Mouse (Mus musculus): ENCODE measurements at regions not wholly inside any gene's neighbourhood (a gene's known extent, or its start where the extent isn't known, plus 50 kb on each side); places are given as distances from the start of the nearest gene placed in this dataset.

- DNase-seq (ENCODE audit: low spot score in 2 of 2): no peak
These were observed 140.9 kb downstream of the Nrip1 start for GRCm38 (mm10) chr16:76232680-76233079.

DNA sequence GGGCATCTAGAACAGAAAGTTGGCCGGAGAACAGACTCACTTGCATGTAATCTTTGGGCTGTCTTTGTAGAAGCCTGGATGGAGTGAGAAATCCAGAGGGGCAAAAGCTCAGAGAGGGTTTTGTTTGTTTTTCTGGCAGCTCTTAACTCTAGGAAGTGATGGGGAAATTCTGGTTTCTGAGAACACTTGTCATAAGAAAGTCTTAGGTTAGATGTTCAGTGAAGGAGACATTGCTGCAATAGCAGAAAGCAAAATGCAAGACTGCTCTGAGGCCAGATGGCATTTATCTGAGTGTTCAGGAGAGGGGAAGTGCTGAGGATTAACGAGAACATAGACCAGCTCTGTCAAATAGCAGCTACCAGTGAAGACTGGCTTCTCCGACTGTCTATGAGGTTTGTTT lies 141.5 kb downstream of the Nrip1 start:
- DNase-seq (ENCODE audit: low spot score in 2 of 2): peak in 1 of 2 experiments; percentile 10

DNA sequence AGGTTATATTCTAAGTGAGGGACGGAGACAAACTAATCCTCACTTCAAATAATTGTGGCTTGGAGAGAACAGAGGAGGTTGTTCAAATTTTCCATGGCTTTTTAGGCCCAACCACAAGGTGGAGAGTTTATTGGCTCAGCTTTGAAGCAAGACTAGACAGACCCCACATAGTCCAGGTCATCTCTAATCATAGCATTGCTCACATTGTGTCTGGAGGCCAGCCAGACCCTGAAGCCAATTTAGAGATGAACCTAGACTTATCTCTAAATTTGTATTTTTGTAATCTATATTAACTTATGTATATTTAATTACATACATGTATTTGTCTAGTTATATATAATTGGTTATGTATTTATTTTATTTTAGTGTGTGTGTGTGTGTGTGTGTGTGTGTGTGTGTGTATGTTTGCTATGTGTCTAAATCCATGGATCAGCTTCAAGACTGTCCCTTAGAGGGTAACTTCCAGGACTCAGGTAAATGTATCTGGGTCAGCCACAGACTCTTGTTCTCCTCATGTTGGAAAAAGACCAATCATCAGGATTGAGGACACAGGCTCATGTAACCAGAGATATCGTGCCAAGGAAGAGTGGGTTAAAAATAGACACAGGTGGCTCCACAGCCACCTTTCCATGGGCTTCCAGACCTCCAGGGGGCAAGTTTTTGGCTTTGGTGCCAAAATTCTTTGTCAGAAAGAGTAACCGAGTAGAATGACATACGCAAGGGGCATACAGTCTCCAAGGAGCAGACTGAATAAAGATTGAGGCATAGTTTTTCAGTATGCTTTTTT lies 142.9 kb downstream of the Nrip1 start:
- DNase-seq (ENCODE audit: low spot score in 2 of 2): no peak

- DNase-seq (ENCODE audit: low spot score in 2 of 2): peak; percentile 8 to 46
These were observed 145.2 kb downstream of the Nrip1 start for GRCm38 (mm10) chr16:76228451-76228850.

GRCm38 (mm10) chr16:76226446-76226845 lies 147.2 kb downstream of the Nrip1 start:
- peak; percentile 11 to 47 for DNase-seq (ENCODE audit: low spot score in 2 of 2)

- DNase-seq (ENCODE audit: low spot score in 2 of 2): no peak
These were observed 147.9 kb downstream of the Nrip1 start for GRCm38 (mm10) chr16:76225587-76226226.

GRCm38 (mm10) chr16:76224901-76225586 lies 148.6 kb downstream of the Nrip1 start:
- DNase-seq (ENCODE audit: low spot score in 2 of 2): peak in 1 of 2 experiments; percentile 17

GRCm38 (mm10) chr16:76223716-76224115 lies 149.9 kb downstream of the Nrip1 start:
- DNase-seq (ENCODE audit: low spot score in 2 of 2): no peak

DNA sequence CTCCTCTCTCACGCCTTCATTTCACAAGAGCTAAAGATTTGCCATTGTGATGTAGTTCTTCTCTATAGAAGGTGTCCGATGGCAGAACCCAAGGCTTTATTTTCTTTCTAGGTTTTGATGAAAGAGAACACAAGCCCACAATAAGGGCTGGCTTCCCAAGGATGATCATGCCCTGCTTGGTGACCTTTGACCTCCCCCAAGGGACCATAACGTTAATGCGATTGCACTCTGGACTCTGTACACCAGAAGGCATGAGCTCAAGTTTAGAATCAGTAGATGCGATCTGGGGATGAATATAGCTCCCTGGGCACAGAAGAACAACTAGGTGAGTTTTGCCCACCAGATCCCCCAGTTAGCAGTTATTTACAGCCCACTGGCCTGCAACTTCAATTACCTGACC lies 150.7 kb downstream of the Nrip1 start:
- DNase-seq (ENCODE audit: low spot score in 2 of 2): no peak

GRCm38 (mm10) chr16:76220466-76220865 lies 153.2 kb downstream of the Nrip1 start:
- no peak for DNase-seq (ENCODE audit: low spot score in 2 of 2)

GRCm38 (mm10) chr16:76219233-76219632 lies 154.4 kb downstream of the Nrip1 start:
- no peak for DNase-seq (ENCODE audit: low spot score in 2 of 2)

- DNase-seq (ENCODE audit: low spot score in 2 of 2): no peak
These were observed 155.1 kb downstream of the Nrip1 start for GRCm38 (mm10) chr16:76218310-76219170.

DNA sequence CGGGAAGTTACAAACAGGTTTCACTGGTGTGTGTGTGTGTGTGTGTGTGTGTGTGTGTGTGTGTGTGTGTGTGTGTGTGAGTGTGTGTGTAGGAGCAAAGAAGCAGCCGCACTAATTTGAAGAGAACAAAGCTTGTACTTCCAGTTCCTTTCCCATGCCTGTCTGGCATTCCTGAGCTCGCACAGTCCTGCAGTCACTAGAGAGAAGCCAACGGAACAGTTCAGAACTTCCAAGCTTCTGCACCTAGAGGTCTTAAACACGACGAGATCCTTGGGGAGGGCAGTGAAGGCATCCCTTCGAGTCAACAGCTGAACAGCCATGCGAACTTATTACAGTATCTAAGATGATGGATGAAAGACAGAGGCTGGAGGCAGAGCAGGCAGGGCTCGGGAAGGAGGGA lies 157.4 kb downstream of the Nrip1 start:
- DNase-seq (ENCODE audit: low spot score in 2 of 2): peak in 1 of 2 experiments; percentile 9

DNA sequence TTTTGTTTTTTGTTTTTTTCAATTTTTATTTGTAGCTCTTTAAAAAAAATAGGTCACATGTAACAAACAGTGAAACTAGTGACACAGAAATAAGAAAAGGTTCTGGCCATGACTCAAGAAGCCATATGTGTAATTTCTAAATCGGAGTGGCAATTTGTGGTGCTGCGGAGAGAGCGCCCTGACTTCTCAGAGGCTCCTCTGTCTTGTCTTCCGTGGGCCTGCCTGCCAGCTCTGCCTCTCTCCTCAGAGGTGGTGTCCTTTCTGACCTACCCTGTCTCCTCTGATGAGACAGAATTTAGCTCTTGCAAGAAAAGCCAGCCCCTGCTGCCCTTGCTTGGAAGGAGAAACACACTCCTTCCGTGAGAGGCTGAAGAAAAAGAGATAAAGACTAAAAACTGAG lies 158.1 kb downstream of the Nrip1 start:
- no peak for DNase-seq (ENCODE audit: low spot score in 2 of 2)

DNA sequence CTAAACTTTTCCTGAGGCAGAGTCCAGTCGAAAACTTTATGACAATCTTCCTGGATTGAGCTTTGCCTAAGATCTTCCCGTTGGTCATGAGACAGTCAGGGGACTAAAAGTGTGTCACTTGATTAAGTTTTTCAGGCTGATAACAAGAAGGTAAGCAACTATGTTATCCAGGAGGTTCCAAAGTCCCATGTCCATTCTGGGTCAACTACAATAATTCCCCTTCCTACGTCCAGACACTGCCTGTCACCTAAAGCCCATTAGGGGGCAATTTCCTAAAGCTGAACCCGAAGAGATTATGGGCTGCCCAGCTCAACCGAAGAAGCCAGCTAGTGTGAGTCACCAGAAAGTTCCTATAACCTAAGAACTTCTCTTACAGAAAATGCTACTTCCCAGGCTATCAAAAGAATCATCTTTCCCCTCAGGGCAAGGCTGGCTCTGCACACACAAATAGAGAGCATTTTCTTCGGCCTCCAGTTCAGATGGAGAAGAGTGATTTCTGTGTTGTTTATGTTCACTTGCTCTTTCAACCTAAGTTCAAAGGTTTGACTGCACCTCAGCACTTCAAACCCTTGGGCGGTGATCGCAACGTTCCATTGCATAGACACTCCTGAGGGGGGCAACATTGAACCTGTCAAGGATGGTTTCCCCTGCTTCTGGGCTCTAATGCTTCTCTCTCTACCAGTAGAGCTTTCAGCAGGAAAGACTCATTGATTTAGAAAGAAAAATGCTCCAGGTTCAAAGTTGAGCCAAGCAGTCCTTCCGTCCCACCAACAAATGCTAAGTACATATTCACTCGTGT lies 171.7 kb downstream of the Nrip1 start:
- DNase-seq (ENCODE audit: low spot score in 2 of 2): peak; percentile 15 to 36

DNA sequence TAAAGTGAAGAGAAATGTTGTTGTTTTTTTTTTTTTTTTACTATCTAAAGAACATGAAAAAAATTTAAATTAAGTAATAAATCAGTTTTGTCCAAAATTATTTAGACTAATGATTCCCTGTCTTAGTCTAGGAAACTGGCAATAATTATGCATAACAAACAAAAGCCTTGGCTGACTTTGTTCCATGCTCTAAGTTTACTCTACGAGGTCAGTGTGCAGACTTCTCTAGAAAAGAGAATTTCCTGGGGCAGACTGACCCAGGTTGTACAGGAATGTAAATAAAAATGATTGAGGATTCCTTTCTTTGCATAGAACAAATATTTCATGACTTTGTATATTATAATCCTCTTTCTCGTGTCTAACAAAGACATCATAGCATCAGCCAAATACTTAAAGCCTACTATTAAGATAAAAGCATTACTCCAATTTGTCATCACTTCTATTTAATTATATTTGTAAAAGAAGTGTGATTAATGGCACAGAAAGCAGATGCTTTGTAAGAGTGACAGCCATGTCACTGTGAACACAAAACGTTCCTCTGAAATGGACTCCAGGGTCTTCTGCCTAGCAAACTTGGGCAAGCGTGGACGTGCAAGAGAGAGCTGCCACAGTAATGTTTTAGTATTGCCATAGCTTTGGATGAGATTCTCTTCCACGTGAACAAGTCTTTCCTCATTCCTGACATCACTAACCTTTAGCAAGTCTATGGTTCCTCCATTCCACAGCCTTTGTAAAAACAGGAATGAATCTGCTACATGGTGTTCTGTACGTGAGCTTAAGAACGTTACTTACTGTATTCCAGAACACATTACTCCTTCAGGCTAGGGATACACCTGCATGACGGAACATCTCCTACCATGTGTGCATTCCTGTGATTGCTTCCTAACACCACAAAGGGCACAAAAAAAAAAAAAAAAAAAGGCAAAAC lies 172.6 kb downstream of the Nrip1 start:
- DNase-seq (ENCODE audit: low spot score in 2 of 2): no peak

DNA sequence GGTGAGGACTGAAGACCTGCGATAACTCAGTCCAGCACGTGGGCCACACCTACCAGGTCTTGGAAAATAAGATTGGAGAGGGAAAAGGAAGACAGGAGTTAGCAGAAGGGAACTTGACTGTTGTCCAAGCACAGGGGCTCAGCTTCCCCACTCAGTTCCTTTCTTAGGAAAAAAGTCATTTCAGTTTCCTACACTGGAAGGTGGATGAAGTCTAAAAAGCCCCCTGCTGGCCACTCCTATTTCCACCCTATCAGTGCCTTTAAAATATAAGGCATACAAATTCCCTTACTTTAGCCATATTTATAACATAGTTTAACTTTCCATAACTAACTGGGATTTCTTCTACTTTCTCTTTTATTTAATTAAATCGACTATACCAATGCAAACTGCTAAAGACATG lies 173.4 kb downstream of the Nrip1 start:
- DNase-seq (ENCODE audit: low spot score in 2 of 2): no peak

GRCm38 (mm10) chr16:76199006-76199405 lies 174.6 kb downstream of the Nrip1 start:
- no peak for DNase-seq (ENCODE audit: low spot score in 2 of 2)

- DNase-seq (ENCODE audit: low spot score in 2 of 2): no peak
These were observed 172.2 kb upstream of the Samsn1 start for GRCm38 (mm10) chr16:76194291-76194690.

DNA sequence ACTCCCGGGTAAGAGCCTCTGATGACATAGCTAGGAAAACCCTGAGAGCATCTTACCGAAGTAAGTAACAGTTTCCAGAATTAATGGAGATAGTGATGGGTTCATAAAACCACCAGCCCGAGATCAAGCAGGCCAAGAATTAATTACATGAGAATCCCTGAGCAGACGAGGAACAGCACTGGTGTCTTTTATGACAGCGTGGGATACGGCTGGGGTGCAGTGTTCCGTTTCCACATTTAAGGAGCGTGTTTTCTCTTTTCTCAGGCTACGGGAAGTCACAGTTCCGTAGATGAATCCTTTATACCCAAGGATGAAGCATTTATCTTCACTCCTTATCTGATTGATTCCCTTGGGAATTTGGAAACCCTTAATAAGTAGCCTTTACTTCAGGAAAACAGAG lies 169.1 kb upstream of the Samsn1 start:
- DNase-seq (ENCODE audit: low spot score in 2 of 2): no peak

Measured in heart, adult 9 months (tissue).